Mouse (Mus musculus): ENCODE measurements around the gene Ppib.

- TF ChIP-seq CTCF (IDR thresholded peaks at IDR 0.05; ENCODE audit: borderline replicate concordance, control insufficient read depth, extremely low read depth, insufficient read depth, low read length, poor library complexity) = peak; percentile 72; the same call in 1 of the 2 replicates
- TF ChIP-seq POLR2A (IDR thresholded peaks at IDR 0.05; ENCODE audit: control insufficient read depth, extremely low read depth, insufficient read depth, low read length, poor library complexity) = no peak
These were observed 28.4 kb downstream of the Ppib start for GRCm38 (mm10) chr9:66088411-66088810.

Measured in thymus, adult 2 months (tissue).